Mouse (Mus musculus) stomach, postnatal 0 days (tissue): ENCODE results near the gene Pts.

Experiments used
- CTCF ChIP-seq: IDR thresholded peaks from 2 replicates; pipeline ENCODE4 v1.5.1; 2016; ENCODE audit warnings: antibody characterized with exemption, low read depth, mild to moderate bottlenecking, moderate library complexity
- EP300 ChIP-seq: optimal IDR thresholded peaks from 2 replicates; pipeline ENCODE3; 2016; ENCODE audit warnings: antibody characterized with exemption

DNA sequence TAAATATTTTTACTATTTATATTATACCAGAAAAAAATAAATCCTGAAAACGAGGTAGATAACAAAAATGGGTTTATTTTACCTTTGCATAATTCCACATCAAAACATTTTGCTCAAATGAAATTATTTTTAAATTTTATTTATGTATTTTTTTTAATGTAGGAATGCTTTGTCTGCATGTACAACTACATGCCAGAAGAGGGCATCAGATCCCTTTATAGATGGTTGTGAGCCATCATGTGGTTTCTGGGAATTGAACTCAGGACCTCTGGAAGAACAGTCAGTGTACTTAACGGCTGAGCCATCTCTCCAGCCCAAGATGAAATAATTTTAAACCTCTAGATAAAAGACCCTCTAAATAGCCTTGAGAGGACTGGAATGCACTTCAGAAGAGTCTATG, 7.0 kb downstream of the Pts start:
- peak; percentile 51 for TF ChIP-seq CTCF
- TF ChIP-seq EP300: no peak
